Mouse (Mus musculus) CH12.LX (cell line): ENCODE data around the gene Epha2. TPM values are rescaled to one million over a fixed set of nuclear protein-coding genes. Genes with fewer than 3 reads are reported as not detected.

Source experiments
- DNase-seq: peaks from one replicate; pipeline ENCODE4 v3.0.0-alpha.2; 2013; ENCODE audit errors: extremely low read depth
- H3K27ac ChIP-seq: 2 replicates; pipeline ENCODE4 v1.5.1; 2012; ENCODE audit warnings: low read depth, mild to moderate bottlenecking, control low read depth, moderate library complexity; ENCODE audit not compliant: insufficient read depth
- H3K27me3 ChIP-seq: replicated peaks from 2 replicates; pipeline ENCODE3; 2012; ENCODE audit warnings: inconsistent platforms
- H3K36me3 ChIP-seq, 2 experiments: replicated peaks in 1 of 2; 2 replicates each; pipeline versions ENCODE3 to v1.6.1; 2012; ENCODE audit warnings: inconsistent platforms in 1 of 2, low read length in 1 of 2, mild to moderate bottlenecking in 1 of 2, mixed read lengths in 1 of 2, moderate library complexity in 1 of 2; ENCODE audit not compliant: control insufficient read depth in 1 of 2, insufficient read depth in 1 of 2
- H3K4me1 ChIP-seq, 2 experiments: 2 replicates each; pipeline ENCODE4 v1.6.1; 2012; ENCODE audit warnings: inconsistent platforms in 1 of 2, moderate library complexity in 1 of 2; ENCODE audit not compliant: insufficient read depth in 2 of 2, control insufficient read depth in 1 of 2
- H3K4me2 ChIP-seq: 2 replicates; pipeline ENCODE4 v1.6.1; 2012; ENCODE audit warnings: low read depth, mild to moderate bottlenecking, control low read depth; ENCODE audit not compliant: poor library complexity, insufficient read depth, severe bottlenecking
- H3K4me3 ChIP-seq, 3 experiments: fragments of 150-350 bp in 1 of 3; sonication (generic) in 1 of 3; replicated peaks in 1 of 3; 2 replicates each; pipeline versions ENCODE3 to v1.5.1; 2011 to 2012; ENCODE audit warnings: low read depth in 2 of 3, low read length in 2 of 3, mild to moderate bottlenecking in 2 of 3, moderate library complexity in 2 of 3, control low read depth in 1 of 3, improper control_type of control experiment in 1 of 3, inconsistent platforms in 1 of 3, mixed read lengths in 1 of 3; ENCODE audit not compliant: poor library complexity in 1 of 3
- H3K79me2 ChIP-seq: replicated peaks from 2 replicates; pipeline ENCODE4 v1.6.1; 2012; ENCODE audit warnings: mild to moderate bottlenecking, moderate library complexity; ENCODE audit not compliant: control insufficient read depth, poor library complexity, insufficient read depth, severe bottlenecking; ENCODE audit errors: extremely low read depth
- H3K9ac ChIP-seq: 2 replicates; pipeline ENCODE4 v1.6.1; 2012; ENCODE audit warnings: low read depth, mild to moderate bottlenecking, control low read depth, moderate library complexity; ENCODE audit not compliant: insufficient read depth
- H3K9me3 ChIP-seq: replicated peaks from 2 replicates; pipeline ENCODE3; 2012; ENCODE audit warnings: low read length, inconsistent platforms, mixed read lengths
- BHLHE40 ChIP-seq: IDR thresholded peaks from 2 replicates; pipeline ENCODE4 v1.6.1; 2011; ENCODE audit warnings: mild to moderate bottlenecking, low read depth, low read length, improper control_type of control experiment
- CTCF ChIP-seq, 2 experiments: IDR thresholded peaks in 1 of 2; conservative IDR thresholded peaks in 1 of 2; 2 replicates each; pipeline ENCODE4 v1.5.1; 2011 to 2012; ENCODE audit warnings: low read depth in 2 of 2, low read length in 2 of 2, improper control_type of control experiment in 1 of 2, inconsistent platforms in 1 of 2, mild to moderate bottlenecking in 1 of 2, moderate library complexity in 1 of 2
- IRF4 ChIP-seq: IDR thresholded peaks from 2 replicates; pipeline ENCODE4 v1.6.1; 2014; ENCODE audit warnings: low read depth, mild to moderate bottlenecking, inconsistent platforms, low read length, improper control_type of control experiment
- JUN ChIP-seq: IDR thresholded peaks from 2 replicates; pipeline ENCODE4 v1.6.1; 2011; ENCODE audit warnings: low read depth, mild to moderate bottlenecking, low read length, improper control_type of control experiment, moderate library complexity; ENCODE audit not compliant: insufficient read depth
- JUND ChIP-seq: conservative IDR thresholded peaks from 2 replicates; pipeline ENCODE4 v1.6.1; 2011; ENCODE audit warnings: low read depth, low read length, improper control_type of control experiment
- KAT2A ChIP-seq: IDR thresholded peaks from 2 replicates; pipeline ENCODE4 v1.6.1; 2012; ENCODE audit warnings: low read length, improper control_type of control experiment, inconsistent platforms; ENCODE audit not compliant: insufficient replicate concordance
- MAFK ChIP-seq: IDR thresholded peaks from 2 replicates; pipeline ENCODE4 v1.6.1; 2011; ENCODE audit warnings: low read length, improper control_type of control experiment; ENCODE audit not compliant: insufficient replicate concordance
- MEF2A ChIP-seq: IDR thresholded peaks from 2 replicates; pipeline ENCODE4 v1.6.1; 2014; ENCODE audit warnings: low read depth, mild to moderate bottlenecking, inconsistent platforms, low read length, improper control_type of control experiment, borderline replicate concordance
- MYC ChIP-seq: IDR thresholded peaks from 2 replicates; pipeline ENCODE4 v1.6.1; 2011; ENCODE audit warnings: low read depth, mild to moderate bottlenecking, improper control_type of control experiment, low read length
- NRF1 ChIP-seq: IDR thresholded peaks from 2 replicates; pipeline ENCODE4 v1.6.1; 2014; ENCODE audit warnings: low read depth, mild to moderate bottlenecking, inconsistent platforms, low read length, improper control_type of control experiment, moderate library complexity
- POLR2AphosphoS2 ChIP-seq: IDR thresholded peaks from 2 replicates; pipeline ENCODE4 v1.6.1; 2011; ENCODE audit warnings: low read depth, low read length, improper control_type of control experiment
- RCOR1 ChIP-seq: conservative IDR thresholded peaks from 2 replicates; pipeline ENCODE4 v1.6.1; 2012; ENCODE audit warnings: low read depth, mild to moderate bottlenecking, inconsistent platforms, low read length, improper control_type of control experiment
- SIN3A ChIP-seq: IDR thresholded peaks from 2 replicates; pipeline ENCODE4 v1.6.1; 2012; ENCODE audit warnings: low read length, improper control_type of control experiment, inconsistent platforms
- TBP ChIP-seq: conservative IDR thresholded peaks from 2 replicates; pipeline ENCODE4 v1.6.1; 2011; ENCODE audit warnings: low read depth, low read length, improper control_type of control experiment
- TCF12 ChIP-seq: IDR thresholded peaks from 2 replicates; pipeline ENCODE4 v1.6.1; 2014; ENCODE audit warnings: low read depth, mild to moderate bottlenecking, inconsistent platforms, low read length, improper control_type of control experiment
- UBTF ChIP-seq: IDR thresholded peaks from 2 replicates; pipeline ENCODE4 v1.6.1; 2012; ENCODE audit warnings: low read depth, mild to moderate bottlenecking, inconsistent platforms, low read length, improper control_type of control experiment, moderate library complexity
- ZC3H11A ChIP-seq: IDR thresholded peaks from 2 replicates; pipeline ENCODE4 v1.6.1; 2012; ENCODE audit warnings: low read depth, mild to moderate bottlenecking, inconsistent platforms, low read length, improper control_type of control experiment
- dilution Hi-C: fragments of 300-500 bp; cut with MboI; formaldehyde crosslinking; loops from 2 replicates; pipeline ENCODE4 v1.14.3; 2020; ENCODE audit warnings: low sequenced_read_pairs; ENCODE audit not compliant: extremely low pct_unique_long_range_greater_than_20kb, extremely low pct_ligation_motif_present
- in situ Hi-C: fragments of 300-500 bp; cut with MboI; formaldehyde crosslinking; loops from 3 replicates; pipeline ENCODE4 v1.14.3; 2019; ENCODE audit warnings: low sequenced_read_pairs, low pct_ligation_motif_present, low pct_unique_long_range_greater_than_20kb, mixed read lengths
- polyA plus RNA-seq: library from polyadenylated mRNA; unstranded; fragments of >175 nt; gene quantifications from 2 replicates; pipeline ENCODE4 v1.2.1, GENCODE M21; 2012; ENCODE audit warnings: low read depth; ENCODE audit not compliant: insufficient read length
- total RNA-seq, 2 experiments: library from RNA; depleted of rRNA; stranded (reverse); fragments of 300-350 nt in 1 of 2; fragments of >200 nt in 1 of 2; gene quantifications; 2 replicates each; pipeline ENCODE4 v1.2.3; 2012 to 2014

Epha2 gene
- total and polyA plus RNA-seq, 3 experiments = 0.55 to 0.81 (median 0.67) TPM

DNA sequence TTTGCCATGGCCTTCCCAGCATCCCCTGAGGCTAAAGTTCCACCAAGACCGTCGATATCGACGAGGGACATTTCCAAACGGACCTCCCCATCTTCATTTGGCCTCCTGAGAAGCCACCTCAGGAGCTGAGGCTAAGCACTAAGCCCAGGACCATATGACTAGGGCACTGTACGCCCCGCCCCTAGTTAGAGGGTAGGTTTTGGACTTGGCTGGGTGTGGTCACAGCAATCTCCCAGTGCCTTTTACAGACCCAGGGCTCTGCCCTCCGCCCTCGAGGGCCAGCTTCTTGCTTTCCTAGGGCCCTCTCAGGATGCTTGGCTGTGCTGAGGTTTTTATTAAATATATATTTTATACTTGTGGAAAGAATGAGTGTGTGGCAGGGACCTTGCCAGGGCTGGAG, 27.7 kb downstream of the Epha2 start:
- Histone ChIP-seq H3K27ac (no peak overlapping the region), H3K4me1 (peaks cover 0 to 7% of the 10 kb centered on the region in 2 experiments; a peak in 2 of 4 replicates), H3K79me2 (no peaks in the 10 kb centered on the region), H3K9ac (no peak overlapping the region), H3K27me3 (peaks cover 83% of the 10 kb centered on the region), H3K9me3 (no peaks in the 10 kb centered on the region), H3K36me3 (peaks cover 0 to 2% of the 10 kb centered on the region in 2 experiments), H3K4me2 (no peak overlapping the region), H3K4me3 (no peak overlapping the region)
- in situ Hi-C loops (no loop called here), dilution Hi-C loops (no loop called here)
- no peak for TF ChIP-seq UBTF
- no peak for TF ChIP-seq MYC
- DNase-seq = no peak

DNA sequence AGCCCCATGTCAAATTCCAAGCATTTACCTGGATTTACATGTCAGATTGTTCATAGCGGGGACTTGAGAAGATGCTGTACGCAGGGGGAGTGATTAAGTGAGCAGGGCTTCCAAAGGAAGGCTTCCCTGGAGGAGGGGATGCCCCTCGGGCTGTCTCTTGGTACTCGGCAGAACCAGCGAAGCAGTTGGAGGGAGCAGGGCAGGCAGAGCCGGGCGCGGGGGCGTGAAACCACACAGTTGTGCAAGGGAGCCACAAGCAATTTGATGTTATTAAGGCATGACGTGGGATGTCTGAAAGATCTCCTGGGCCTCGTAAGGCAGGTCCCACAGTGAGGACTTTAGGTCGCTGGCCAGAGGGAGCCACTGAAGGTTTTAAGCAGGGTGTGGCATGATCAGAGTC, 28.9 kb downstream of the Epha2 start:
- TF ChIP-seq RCOR1 (no peak), SIN3A (no peak), ZC3H11A (no peak), TCF12 (no peak), POLR2AphosphoS2 (no peak), IRF4 (no peak), JUN (no peak), UBTF (no peak), TBP (no peak), NRF1 (no peak), CTCF (conservative IDR thresholded peaks at IDR 0.05 in 1 of 2, IDR thresholded peaks at IDR 0.05 in 1 of 2; ENCODE audit: low read depth in 2 of 2, low read length in 2 of 2) (no peak), MAFK (no peak), BHLHE40 (no peak), JUND (no peak), MEF2A (no peak), KAT2A (no peak)
- dilution Hi-C loops = no loop called here

More for the DNA sequence above, 28.9 kb downstream of the Epha2 start:
- H3K4me1 ChIP-seq = peaks cover 0 to 7% of the 10 kb centered on the region in 2 experiments; a peak in 2 of 4 replicates
- no peaks in the 10 kb centered on the region for H3K9me3 ChIP-seq
- H3K27me3 ChIP-seq = peaks cover 90% of the 10 kb centered on the region
- H3K27ac ChIP-seq = no peak overlapping the region
- H3K79me2 ChIP-seq = no peaks in the 10 kb centered on the region
- no peaks in the 10 kb centered on the region for H3K36me3 ChIP-seq
- in situ Hi-C loops = no loop called here
- H3K9ac ChIP-seq = no peak overlapping the region
- H3K4me2 ChIP-seq = no peak overlapping the region
- DNase-seq = no peak
- no peak overlapping the region for H3K4me3 ChIP-seq
